Mouse (Mus musculus): Measurements from ENCODE around the gene Hrk. TPM values are rescaled to one million over a fixed set of nuclear protein-coding genes. Genes with fewer than 3 reads are reported as not detected.

The Hrk gene
- polyA plus RNA-seq, 1 experiment from 2014 or later, result not detected

DNA sequence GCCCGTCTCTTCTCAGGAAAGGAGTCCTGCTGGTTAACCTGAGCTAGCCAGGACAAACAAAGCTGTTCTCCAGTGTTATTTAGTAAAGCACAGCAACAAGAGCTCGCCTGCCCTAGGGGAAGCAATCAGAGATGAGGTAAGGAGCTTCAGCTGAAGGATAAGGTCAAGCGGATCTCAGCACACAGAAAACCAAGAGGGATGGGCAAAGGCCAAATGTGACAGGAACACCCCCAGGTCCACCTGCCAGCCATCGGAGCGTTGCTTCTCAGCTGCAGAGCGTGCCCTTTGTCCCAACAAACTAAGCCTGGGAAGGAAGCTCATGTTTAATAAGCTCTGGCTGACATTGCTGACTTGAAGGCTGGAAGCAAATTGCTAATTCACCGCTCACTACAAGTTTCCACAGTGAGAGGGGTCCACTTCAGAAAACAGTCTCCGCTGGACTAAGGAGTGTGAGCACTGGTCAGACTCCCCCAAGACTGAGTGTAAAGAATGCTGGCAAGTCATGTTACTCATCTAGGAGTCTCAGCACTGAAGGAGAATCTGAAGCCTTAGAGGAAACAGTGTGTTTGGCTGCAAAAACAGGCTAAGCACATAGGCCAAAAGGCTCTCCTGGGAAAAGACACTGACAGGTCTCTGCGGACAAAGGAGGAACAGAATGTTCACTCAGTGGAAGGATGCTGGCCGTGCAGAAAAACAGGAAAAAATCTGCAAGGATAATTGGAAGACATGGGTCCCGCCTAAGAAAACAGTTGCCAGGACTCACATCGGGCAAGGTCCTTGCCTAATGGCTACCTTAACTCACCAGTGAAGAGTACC is 21.0 kb upstream of the Hrk start:
- 68% methylated on average over 12 of the region's 12 CpGs for WGBS (ENCODE audit: insufficient replicate concordance)
- DNase-seq, result no peak
- peaks cover 16% of the 10 kb centered on the region for H3K36me3 ChIP-seq (replicated peaks; ENCODE audit: insufficient read depth, low read length)

GRCm38 (mm10) chr5:118144327-118144726 is 20.1 kb upstream of the Hrk start:
- ATAC-seq (no peak), DNase-seq (no peak)
- no peak overlapping the region for H3K4me3 ChIP-seq (ENCODE audit: low read depth, low read length)
- TF ChIP-seq EP300 (IDR thresholded peaks at IDR 0.05; ENCODE audit: low read depth), result no peak
- TF ChIP-seq CTCF (IDR thresholded peaks at IDR 0.05; ENCODE audit: low read depth), result no peak
- H3K36me3 ChIP-seq (replicated peaks; ENCODE audit: insufficient read depth, low read length), result peaks cover 16% of the 10 kb centered on the region
- 80% methylated on average over 4 of the region's 4 CpGs for WGBS (ENCODE audit: insufficient replicate concordance)
- no peak overlapping the region for H3K4me2 ChIP-seq (ENCODE audit: low read depth, low read length)
- H3K27ac ChIP-seq (ENCODE audit: low read depth), result no peak overlapping the region
- no peaks in the 10 kb centered on the region for H3K4me1 ChIP-seq (ENCODE audit: insufficient read depth)
- H3K9me3 ChIP-seq (ENCODE audit: low read length), result no peaks in the 10 kb centered on the region
- H3K27me3 ChIP-seq (ENCODE audit: insufficient read depth, low read length), result no peaks in the 10 kb centered on the region
- H3K9ac ChIP-seq (replicated peaks), result no peak overlapping the region

More for the DNA sequence above, 21.0 kb upstream of the Hrk start:
- no peak for ATAC-seq
- no peaks in the 10 kb centered on the region for H3K9me3 ChIP-seq (ENCODE audit: low read length)
- no peak overlapping the region for H3K4me2 ChIP-seq (ENCODE audit: low read depth, low read length)
- no peak overlapping the region for H3K27ac ChIP-seq (ENCODE audit: low read depth)
- no peak for TF ChIP-seq CTCF (IDR thresholded peaks at IDR 0.05; ENCODE audit: low read depth)
- no peak for TF ChIP-seq EP300 (IDR thresholded peaks at IDR 0.05; ENCODE audit: low read depth)
- no peak overlapping the region for H3K9ac ChIP-seq (replicated peaks)
- no peaks in the 10 kb centered on the region for H3K4me1 ChIP-seq (ENCODE audit: insufficient read depth)
- H3K27me3 ChIP-seq (ENCODE audit: insufficient read depth, low read length), result no peaks in the 10 kb centered on the region
- no peak overlapping the region for H3K4me3 ChIP-seq (ENCODE audit: low read depth, low read length)

DNA sequence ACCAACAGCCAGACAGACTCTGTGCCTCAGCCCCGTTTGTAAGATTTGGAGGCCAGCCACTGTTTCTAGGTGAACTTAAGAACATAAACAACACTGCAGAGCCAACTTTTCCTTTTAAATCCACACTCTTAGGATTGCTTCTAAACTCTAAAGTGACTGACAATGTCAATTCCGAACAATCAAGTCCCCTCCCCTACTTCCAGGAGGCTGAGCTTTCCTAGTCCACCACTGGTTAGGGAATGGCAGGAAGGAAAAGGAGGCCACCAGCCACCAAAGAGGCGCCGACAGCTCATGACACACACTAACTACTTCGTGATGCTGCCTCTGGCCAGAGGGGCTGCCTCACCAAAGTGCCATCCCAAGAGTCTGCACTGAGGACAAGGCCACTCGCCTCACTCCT is 19.7 kb upstream of the Hrk start:
- ATAC-seq (no peak), DNase-seq (no peak)
- no peak for TF ChIP-seq EP300 (IDR thresholded peaks at IDR 0.05; ENCODE audit: low read depth)
- TF ChIP-seq CTCF (IDR thresholded peaks at IDR 0.05; ENCODE audit: low read depth), result no peak
- WGBS (ENCODE audit: insufficient replicate concordance), result 77% methylated on average over 6 of the region's 6 CpGs
- H3K36me3 ChIP-seq (replicated peaks; ENCODE audit: insufficient read depth, low read length), result peaks cover 14% of the 10 kb centered on the region
- no peaks in the 10 kb centered on the region for H3K9me3 ChIP-seq (ENCODE audit: low read length)
- no peak overlapping the region for H3K4me2 ChIP-seq (ENCODE audit: low read depth, low read length)
- no peaks in the 10 kb centered on the region for H3K27me3 ChIP-seq (ENCODE audit: insufficient read depth, low read length)
- H3K9ac ChIP-seq (replicated peaks), result no peak overlapping the region
- no peak overlapping the region for H3K4me3 ChIP-seq (ENCODE audit: low read depth, low read length)
- H3K27ac ChIP-seq (ENCODE audit: low read depth), result no peak overlapping the region
- no peaks in the 10 kb centered on the region for H3K4me1 ChIP-seq (ENCODE audit: insufficient read depth)

DNA sequence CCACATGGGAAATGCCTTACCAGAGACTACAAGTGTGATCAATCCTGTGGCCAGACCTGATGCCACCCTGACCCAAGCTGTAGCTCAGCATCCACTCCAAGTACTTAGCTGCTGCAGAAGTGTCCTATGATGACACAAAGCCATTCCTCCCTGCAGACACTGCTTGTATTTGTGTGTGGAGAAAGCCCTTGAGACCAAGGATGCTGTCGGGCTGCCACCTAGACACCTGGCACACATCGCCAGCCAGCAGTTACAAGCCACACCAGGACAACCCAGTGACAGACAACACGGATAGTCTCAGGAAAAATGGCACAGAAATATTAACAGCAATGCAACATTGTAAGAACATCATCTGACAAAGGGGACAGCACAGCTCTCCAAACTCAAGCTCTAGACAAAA is 19.0 kb upstream of the Hrk start:
- Histone ChIP-seq H3K4me1 (ENCODE audit: insufficient read depth) (no peaks in the 10 kb centered on the region), H3K9ac (replicated peaks) (no peak overlapping the region), H3K36me3 (replicated peaks; ENCODE audit: insufficient read depth, low read length) (peaks cover 11% of the 10 kb centered on the region; the same call in 1 of the 2 replicates), H3K27me3 (ENCODE audit: insufficient read depth, low read length) (no peaks in the 10 kb centered on the region), H3K27ac (ENCODE audit: low read depth) (no peak overlapping the region), H3K4me3 (ENCODE audit: low read depth, low read length) (no peak overlapping the region), H3K4me2 (ENCODE audit: low read depth, low read length) (no peak overlapping the region), H3K9me3 (ENCODE audit: low read length) (no peaks in the 10 kb centered on the region)
- DNase-seq (no peak), ATAC-seq (no peak)
- TF ChIP-seq CTCF (IDR thresholded peaks at IDR 0.05; ENCODE audit: low read depth) (no peak), EP300 (IDR thresholded peaks at IDR 0.05; ENCODE audit: low read depth) (no peak)
- WGBS (ENCODE audit: insufficient replicate concordance), result 86% methylated on average over 3 of the region's 3 CpGs

DNA sequence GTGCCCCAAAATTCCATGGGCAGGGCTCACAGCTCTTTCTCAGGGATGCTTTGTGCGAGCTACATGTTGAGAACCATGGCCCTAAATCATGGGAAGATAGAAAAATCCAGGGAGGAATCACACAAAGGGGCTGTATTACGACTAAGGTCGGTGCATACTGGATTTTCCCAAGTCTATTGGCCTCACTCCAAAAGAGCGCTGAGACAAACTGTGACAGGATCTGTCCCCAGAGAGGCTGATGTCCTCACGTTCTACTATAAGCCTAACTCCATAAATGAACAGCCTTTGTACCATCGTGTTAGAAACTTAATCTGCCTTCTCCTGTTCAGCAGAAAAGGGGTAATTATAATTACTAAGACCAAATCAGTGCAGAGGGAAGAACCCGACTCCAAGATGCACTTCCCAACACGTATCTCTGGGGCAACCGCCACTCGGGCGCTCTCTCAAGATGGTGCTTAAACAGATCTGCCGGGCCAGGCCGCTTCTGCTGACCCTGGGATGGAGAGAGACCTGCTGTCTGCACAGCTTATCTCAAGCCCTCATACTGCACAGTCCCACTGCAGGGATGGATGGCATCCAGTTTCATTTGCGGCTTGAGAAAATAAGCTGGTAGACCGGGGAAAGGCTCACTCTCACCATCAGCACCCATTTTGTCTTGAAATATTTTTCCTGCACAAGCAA is 18.3 kb upstream of the Hrk start:
- no peak overlapping the region for H3K4me3 ChIP-seq (ENCODE audit: low read depth, low read length)
- H3K4me1 ChIP-seq (ENCODE audit: insufficient read depth), result no peaks in the 10 kb centered on the region
- H3K9ac ChIP-seq (replicated peaks), result no peak overlapping the region
- DNase-seq, result no peak
- WGBS (ENCODE audit: insufficient replicate concordance), result 75% methylated on average over 15 of the region's 15 CpGs
- H3K36me3 ChIP-seq (replicated peaks; ENCODE audit: insufficient read depth, low read length), result 0 out of 2 replicates have a peak, but pooled peaks cover 11% of the 10 kb centered on the region
- TF ChIP-seq CTCF (IDR thresholded peaks at IDR 0.05; ENCODE audit: low read depth) (no peak), EP300 (IDR thresholded peaks at IDR 0.05; ENCODE audit: low read depth) (no peak)
- H3K4me2 ChIP-seq (ENCODE audit: low read depth, low read length), result no peak overlapping the region
- no peaks in the 10 kb centered on the region for H3K9me3 ChIP-seq (ENCODE audit: low read length)
- no peak for ATAC-seq
- H3K27me3 ChIP-seq (ENCODE audit: insufficient read depth, low read length), result no peaks in the 10 kb centered on the region
- no peak overlapping the region for H3K27ac ChIP-seq (ENCODE audit: low read depth)

DNA sequence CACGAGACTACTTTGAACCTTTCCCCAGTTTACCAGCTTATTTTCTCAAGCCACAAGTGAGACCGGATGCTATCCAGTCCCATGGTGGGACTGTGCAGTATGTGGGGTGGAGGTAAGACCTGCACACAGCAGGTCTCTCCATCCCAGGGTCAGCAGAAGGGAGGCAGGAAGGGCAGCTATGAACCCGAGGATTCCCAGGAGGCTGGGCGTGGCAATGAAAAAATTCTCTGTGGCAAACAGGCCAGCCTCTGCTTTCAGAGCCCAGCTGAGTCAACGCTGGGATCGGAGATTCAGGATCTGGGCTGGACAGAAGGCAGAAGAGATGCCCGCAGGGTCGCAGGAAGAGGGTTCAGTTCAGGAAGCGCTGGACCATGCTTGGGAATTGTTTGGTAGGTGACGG is 17.2 kb upstream of the Hrk start:
- 81% methylated on average over 10 of the region's 10 CpGs for WGBS (ENCODE audit: insufficient replicate concordance)
- no peak overlapping the region for H3K9ac ChIP-seq (replicated peaks)
- TF ChIP-seq EP300 (IDR thresholded peaks at IDR 0.05; ENCODE audit: low read depth) (no peak), CTCF (IDR thresholded peaks at IDR 0.05; ENCODE audit: low read depth) (no peak)
- no peak overlapping the region for H3K4me2 ChIP-seq (ENCODE audit: low read depth, low read length)
- no peaks in the 10 kb centered on the region for H3K9me3 ChIP-seq (ENCODE audit: low read length)
- 0 out of 2 replicates have a peak, but pooled peaks cover 4% of the 10 kb centered on the region for H3K36me3 ChIP-seq (replicated peaks; ENCODE audit: insufficient read depth, low read length)
- DNase-seq, result no peak
- no peaks in the 10 kb centered on the region for H3K27me3 ChIP-seq (ENCODE audit: insufficient read depth, low read length)
- no peak overlapping the region for H3K27ac ChIP-seq (ENCODE audit: low read depth)
- ATAC-seq, result no peak
- no peaks in the 10 kb centered on the region for H3K4me1 ChIP-seq (ENCODE audit: insufficient read depth)
- no peak overlapping the region for H3K4me3 ChIP-seq (ENCODE audit: low read depth, low read length)
